ENCODE assay signal across 31 mouse cellular contexts in genomic region chr8:51906516-51906915, GRCm38 (mm10).
A peak's percentile ranks its signal among the peaks of the same experiment; 100 is the strongest.
DNase-seq lines count a peak whose midpoint lies in the region; ATAC-seq and TF ChIP-seq lines count a peak whose summit lies in the region.
"Had no signal": no experiment of that assay in that cellular context is flagged by ENCODE, and none has a peak within 500 bp of the region (broad histone marks: within the 10 kb centered on the region; RNA-seq: fewer than 3 reads in every experiment).

No protein-coding gene starts in this region.

- no peaks in the 10 kb centered on the region for H3K36me3 ChIP-seq in embryonic facial prominence, embryonic 14.5 days (ENCODE audit: control insufficient read depth, insufficient read depth, low read length)
- H3K36me3 ChIP-seq in embryonic facial prominence, embryonic 10.5 days (replicated peaks), result no peaks in the 10 kb centered on the region
- H3K36me3 ChIP-seq in hindbrain, embryonic 14.5 days (replicated peaks; ENCODE audit: control insufficient read depth, insufficient read depth), result no peaks in the 10 kb centered on the region
- H3K36me3 ChIP-seq in hindbrain, embryonic 11.5 days (ENCODE audit: control insufficient read depth, insufficient read depth, low read length), result no peaks in the 10 kb centered on the region
- H3K36me3 ChIP-seq in lung, embryonic 14.5 days (ENCODE audit: insufficient read depth), result no peaks in the 10 kb centered on the region
- H3K36me3 ChIP-seq: embryonic facial prominence, embryonic 13.5 days; hindbrain, embryonic 13.5 days; kidney, embryonic 15.5 days; liver, embryonic 15.5 days; lung, embryonic 15.5 days; neural tube, embryonic 12.5 days had no signal

- no peak overlapping the region for H3K27ac ChIP-seq in embryonic facial prominence, embryonic 14.5 days (replicated peaks; ENCODE audit: low read depth, low read length)
- no peak overlapping the region for H3K27ac ChIP-seq in embryonic facial prominence, embryonic 10.5 days (replicated peaks)
- no peak overlapping the region for H3K27ac ChIP-seq in hindbrain, embryonic 14.5 days
- no peak overlapping the region for H3K27ac ChIP-seq in hindbrain, embryonic 11.5 days (ENCODE audit: low read depth, low read length)
- H3K27ac ChIP-seq in lung, embryonic 14.5 days (ENCODE audit: low read depth), result no peak overlapping the region
- H3K27ac ChIP-seq: embryonic facial prominence, embryonic 13.5 days; hindbrain, embryonic 13.5 days; kidney, embryonic 15.5 days; layer of hippocampus, adult 2 months; left cerebral cortex, adult 2 months; liver, embryonic 15.5 days; lung, embryonic 15.5 days; neural tube, embryonic 12.5 days; stomach, postnatal 0 days had no signal

- H3K9me3 ChIP-seq in embryonic facial prominence, embryonic 14.5 days (ENCODE audit: control insufficient read depth, low read length), result no peaks in the 10 kb centered on the region
- H3K9me3 ChIP-seq in embryonic facial prominence, embryonic 10.5 days, result no peaks in the 10 kb centered on the region
- no peaks in the 10 kb centered on the region for H3K9me3 ChIP-seq in hindbrain, embryonic 14.5 days (ENCODE audit: control insufficient read depth, low read length)
- no peaks in the 10 kb centered on the region for H3K9me3 ChIP-seq in hindbrain, embryonic 11.5 days (ENCODE audit: control insufficient read depth, low read length)
- H3K9me3 ChIP-seq in lung, embryonic 14.5 days (ENCODE audit: low read depth, low read length), result no peaks in the 10 kb centered on the region
- H3K9me3 ChIP-seq: embryonic facial prominence, embryonic 13.5 days; hindbrain, embryonic 13.5 days; kidney, embryonic 15.5 days; liver, embryonic 15.5 days; lung, embryonic 15.5 days; neural tube, embryonic 12.5 days had no signal

- H3K4me3 ChIP-seq in embryonic facial prominence, embryonic 14.5 days (ENCODE audit: low read depth, low read length), result no peak overlapping the region
- no peak overlapping the region for H3K4me3 ChIP-seq in embryonic facial prominence, embryonic 10.5 days
- H3K4me3 ChIP-seq in hindbrain, embryonic 14.5 days (replicated peaks; ENCODE audit: low read length), result no peak overlapping the region
- H3K4me3 ChIP-seq in hindbrain, embryonic 11.5 days (ENCODE audit: low read depth, low read length), result no peak overlapping the region
- no peak overlapping the region for H3K4me3 ChIP-seq in lung, embryonic 14.5 days (ENCODE audit: low read depth, low read length)
- H3K4me3 ChIP-seq: embryonic facial prominence, embryonic 13.5 days; erythroblast, embryonic 14.5 days; hindbrain, embryonic 13.5 days; kidney, embryonic 15.5 days; layer of hippocampus, adult 2 months; left cerebral cortex, adult 2 months; liver, embryonic 15.5 days; lung, embryonic 15.5 days; myocyte; neural tube, embryonic 12.5 days had no signal

- ATAC-seq in embryonic facial prominence, embryonic 14.5 days (ENCODE audit: low read depth), result peak; percentile 33; the same call in 1 of the 2 replicates
- 0 out of 2 replicates have a peak, but pooled peaks have one; percentile 24 for ATAC-seq in hindbrain, embryonic 14.5 days (ENCODE audit: low FRiP score)
- no peak for ATAC-seq in hindbrain, embryonic 11.5 days (ENCODE audit: low FRiP score)
- no peak for ATAC-seq in lung, embryonic 14.5 days (ENCODE audit: insufficient read depth)
- ATAC-seq: midbrain, embryonic 16.5 days had no signal

- peak; percentile 36 for DNase-seq in embryonic facial prominence, embryonic 14.5 days (ENCODE audit: low spot score)
- DNase-seq in embryonic facial prominence, embryonic 10.5 days (ENCODE audit: low spot score), result no peak
- DNase-seq in hindbrain, embryonic 14.5 days (ENCODE audit: low spot score), result peak; percentile 39
- DNase-seq in hindbrain, embryonic 11.5 days (ENCODE audit: low spot score), result no peak
- peak; percentile 40 for DNase-seq in lung, embryonic 14.5 days
- no peak for DNase-seq in lung, postnatal 25 days (ENCODE audit: low spot score)
- peak; percentile 4 for DNase-seq in brain, adult 2 months (ENCODE audit: low read depth, low spot score)
- no peak for DNase-seq in retina, postnatal 1 day
- DNase-seq: adrenal gland, postnatal 14 days; cerebellum, adult 8-10 months; embryo, embryonic 11 days; gastrocnemius, postnatal 14 days; heart, postnatal 14 days; kidney, adult 18-20 months; kidney, postnatal 36 days; lung, postnatal 36 days; right cerebral cortex, postnatal 4 days; thymus, adult 18-20 months; thymus, postnatal 25 days had no signal

- no peak overlapping the region for H3K4me2 ChIP-seq in embryonic facial prominence, embryonic 14.5 days (ENCODE audit: low read depth, low read length)
- no peak overlapping the region for H3K4me2 ChIP-seq in hindbrain, embryonic 14.5 days (replicated peaks)
- H3K4me2 ChIP-seq in hindbrain, embryonic 11.5 days (replicated peaks; ENCODE audit: low read depth, low read length), result no peak overlapping the region
- no peak overlapping the region for H3K4me2 ChIP-seq in lung, embryonic 14.5 days
- H3K4me2 ChIP-seq: embryonic facial prominence, embryonic 13.5 days; hindbrain, embryonic 13.5 days; kidney, embryonic 15.5 days; liver, embryonic 15.5 days; lung, embryonic 15.5 days; neural tube, embryonic 12.5 days had no signal

- H3K27me3 ChIP-seq in embryonic facial prominence, embryonic 14.5 days (replicated peaks; ENCODE audit: control insufficient read depth, insufficient read depth, low read length), result no peaks in the 10 kb centered on the region
- H3K27me3 ChIP-seq in embryonic facial prominence, embryonic 10.5 days (replicated peaks; ENCODE audit: low read depth, poor library complexity, severe bottlenecking), result no peaks in the 10 kb centered on the region
- no peaks in the 10 kb centered on the region for H3K27me3 ChIP-seq in hindbrain, embryonic 14.5 days (ENCODE audit: control insufficient read depth, insufficient read depth, low read length)
- H3K27me3 ChIP-seq in hindbrain, embryonic 11.5 days (ENCODE audit: control insufficient read depth, insufficient read depth, low read length), result no peaks in the 10 kb centered on the region
- H3K27me3 ChIP-seq in lung, embryonic 14.5 days (ENCODE audit: insufficient read depth, low read length), result no peaks in the 10 kb centered on the region
- H3K27me3 ChIP-seq: embryonic facial prominence, embryonic 13.5 days; hindbrain, embryonic 13.5 days; kidney, embryonic 15.5 days; liver, embryonic 15.5 days; lung, embryonic 15.5 days; neural tube, embryonic 12.5 days had no signal

- no peak overlapping the region for H3K9ac ChIP-seq in embryonic facial prominence, embryonic 14.5 days (ENCODE audit: low read depth, low read length)
- no peak overlapping the region for H3K9ac ChIP-seq in hindbrain, embryonic 14.5 days
- no peak overlapping the region for H3K9ac ChIP-seq in hindbrain, embryonic 11.5 days (ENCODE audit: low read depth, low read length)
- H3K9ac ChIP-seq in lung, embryonic 14.5 days, result no peak overlapping the region
- H3K9ac ChIP-seq: embryonic facial prominence, embryonic 13.5 days; hindbrain, embryonic 13.5 days; kidney, embryonic 15.5 days; liver, embryonic 15.5 days; lung, embryonic 15.5 days; neural tube, embryonic 12.5 days had no signal

- H3K4me1 ChIP-seq in embryonic facial prominence, embryonic 14.5 days (ENCODE audit: control insufficient read depth, insufficient read depth, low read length), result no peaks in the 10 kb centered on the region
- no peaks in the 10 kb centered on the region for H3K4me1 ChIP-seq in embryonic facial prominence, embryonic 10.5 days
- H3K4me1 ChIP-seq in hindbrain, embryonic 14.5 days (replicated peaks; ENCODE audit: control insufficient read depth, insufficient read depth, low read length), result no peaks in the 10 kb centered on the region
- H3K4me1 ChIP-seq in hindbrain, embryonic 11.5 days (replicated peaks; ENCODE audit: control insufficient read depth, insufficient read depth, low read length), result no peaks in the 10 kb centered on the region
- H3K4me1 ChIP-seq in lung, embryonic 14.5 days (ENCODE audit: insufficient read depth), result no peaks in the 10 kb centered on the region
- H3K4me1 ChIP-seq: embryonic facial prominence, embryonic 13.5 days; hindbrain, embryonic 13.5 days; kidney, embryonic 15.5 days; liver, embryonic 15.5 days; lung, embryonic 15.5 days; neural tube, embryonic 12.5 days had no signal

- 31% methylated on average over 2 of the region's 2 CpGs for WGBS in embryonic facial prominence, embryonic 14.5 days
- 89% methylated on average over 2 of the region's 2 CpGs for WGBS in embryonic facial prominence, embryonic 10.5 days
- 47% methylated on average over 2 of the region's 2 CpGs for WGBS in hindbrain, embryonic 14.5 days
- 83% methylated on average over 2 of the region's 2 CpGs for WGBS in hindbrain, embryonic 11.5 days
- 15% methylated on average over 2 of the region's 2 CpGs for WGBS in lung, embryonic 14.5 days

- TF ChIP-seq CTCF in lung, embryonic 14.5 days (IDR thresholded peaks at IDR 0.05; ENCODE audit: low read depth), result no peak

Comparison
In these comparisons a context has a peak if more than half of its experiments do, and no peak if none do; other contexts are left out.
1. ATAC-seq: peak in embryonic facial prominence, embryonic 14.5 days (single experiment) and hindbrain, embryonic 14.5 days (single experiment); none in hindbrain, embryonic 11.5 days (single experiment) and lung, embryonic 14.5 days (single experiment).
2. DNase-seq: peak in embryonic facial prominence, embryonic 14.5 days (single experiment), hindbrain, embryonic 14.5 days (single experiment), lung, embryonic 14.5 days (single experiment) and brain, adult 2 months (single experiment); none in embryonic facial prominence, embryonic 10.5 days (single experiment), hindbrain, embryonic 11.5 days (single experiment), lung, postnatal 25 days (single experiment) and retina, postnatal 1 day (single experiment).